Mouse (Mus musculus): Measurements from ENCODE around the gene Nup214.

DNA sequence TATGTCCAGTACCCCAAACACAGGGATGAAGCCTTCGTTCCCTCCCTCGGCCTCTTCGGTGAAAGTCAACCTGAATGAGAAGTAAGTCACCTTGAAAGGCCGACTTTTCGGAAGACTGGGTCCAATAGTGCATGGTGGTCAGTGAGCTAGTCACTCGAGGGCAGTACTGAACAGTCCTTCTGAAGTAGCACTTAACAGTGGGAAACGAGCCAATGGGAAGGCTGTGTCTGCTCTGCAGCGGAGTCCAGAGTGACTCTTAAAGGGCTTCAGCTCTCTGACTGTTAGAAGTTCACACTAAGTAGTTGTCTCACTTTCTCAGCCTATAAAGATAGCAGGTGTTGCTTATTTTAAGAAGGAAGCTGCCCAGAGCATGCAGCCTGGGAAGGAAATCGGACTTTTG lies 20.7 kb downstream of the Nup214 start:
- TF ChIP-seq CTCF (IDR thresholded peaks at IDR 0.05; ENCODE audit: low read depth, low read length) (no peak), POLR2A (IDR thresholded peaks at IDR 0.05; ENCODE audit: insufficient read depth, low read length) (no peak)

All from ES-Bruce4 (cell line).